Mouse (Mus musculus) embryonic fibroblast, embryonic 13.5 days (primary cell): ENCODE data around the gene Taf12. TPM values are rescaled to one million over a fixed set of nuclear protein-coding genes. Genes with fewer than 3 reads are reported as not detected.
A peak's percentile ranks its signal among the peaks of the same experiment; 100 is the strongest.

Experiments
- H3K27ac ChIP-seq: 2 replicates; pipeline ENCODE4 v1.5.1; 2012; ENCODE audit warnings: low read length, control low read depth, inconsistent platforms; ENCODE audit not compliant: insufficient read depth
- H3K4me1 ChIP-seq: 2 replicates; pipeline ENCODE4 v1.6.1; 2011; ENCODE audit warnings: low read length; ENCODE audit not compliant: control insufficient read depth, insufficient read depth
- H3K4me3 ChIP-seq: 2 replicates; pipeline ENCODE4 v1.5.1; 2011; ENCODE audit warnings: mild to moderate bottlenecking, control low read depth, low read length; ENCODE audit not compliant: insufficient read depth
- CTCF ChIP-seq: IDR thresholded peaks from 2 replicates; pipeline ENCODE4 v1.5.1; 2011; ENCODE audit warnings: mild to moderate bottlenecking, control low read depth, low read length, moderate library complexity, borderline replicate concordance; ENCODE audit not compliant: insufficient read depth
- POLR2A ChIP-seq: IDR thresholded peaks from 2 replicates; pipeline ENCODE4 v1.6.1; 2011; ENCODE audit warnings: low read depth, mild to moderate bottlenecking, control low read depth, low read length, moderate library complexity
- polyA plus RNA-seq: library from polyadenylated mRNA; stranded (reverse); fragments of >200 nt; gene quantifications from 2 replicates; pipeline ENCODE4 v1.2.4, GENCODE M21; 2011; ENCODE audit warnings: low read depth; ENCODE audit not compliant: missing spikeins, insufficient read length

Taf12 gene
- 36.5 and 38.3 TPM in 2 replicates for polyA plus RNA-seq

- no peak for TF ChIP-seq CTCF
- TF ChIP-seq POLR2A, result peak; percentile 100
- Histone ChIP-seq H3K4me1 (no peaks in the 10 kb centered on the region), H3K4me3 (peak within 1 kb of the TSS; percentile 86), H3K27ac (peak within 1 kb of the TSS; percentile 85)
Measured at GRCm38 (mm10) chr4:132274156-132274862, at the start of gene Taf12. Gene Taf12, plus strand, starts transcription at chr4:132274375.

DNA sequence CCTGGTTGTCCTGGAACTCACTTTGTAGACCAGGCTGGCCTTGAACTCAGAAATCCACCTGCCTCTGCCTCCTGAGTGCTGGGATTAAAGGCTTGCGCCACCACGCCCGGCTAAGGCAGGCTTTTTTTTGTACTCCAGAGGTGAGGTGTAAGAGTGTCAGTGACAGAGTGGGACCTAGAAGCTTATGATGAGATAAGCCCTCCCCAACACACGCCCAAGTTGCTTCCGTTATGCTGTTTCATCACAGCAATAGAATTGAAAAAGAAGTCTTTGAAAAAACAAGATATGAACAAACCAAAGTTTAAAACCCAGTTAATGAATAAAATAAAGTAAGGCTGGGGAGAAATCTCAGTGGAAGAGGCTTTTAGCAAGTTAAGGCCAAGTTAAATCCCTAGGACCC lies 43.8 kb upstream of the Taf12 start:
- H3K27ac ChIP-seq, result no peak overlapping the region
- TF ChIP-seq CTCF (no peak), POLR2A (no peak)
- no peak overlapping the region for H3K4me3 ChIP-seq
- no peaks in the 10 kb centered on the region for H3K4me1 ChIP-seq

DNA sequence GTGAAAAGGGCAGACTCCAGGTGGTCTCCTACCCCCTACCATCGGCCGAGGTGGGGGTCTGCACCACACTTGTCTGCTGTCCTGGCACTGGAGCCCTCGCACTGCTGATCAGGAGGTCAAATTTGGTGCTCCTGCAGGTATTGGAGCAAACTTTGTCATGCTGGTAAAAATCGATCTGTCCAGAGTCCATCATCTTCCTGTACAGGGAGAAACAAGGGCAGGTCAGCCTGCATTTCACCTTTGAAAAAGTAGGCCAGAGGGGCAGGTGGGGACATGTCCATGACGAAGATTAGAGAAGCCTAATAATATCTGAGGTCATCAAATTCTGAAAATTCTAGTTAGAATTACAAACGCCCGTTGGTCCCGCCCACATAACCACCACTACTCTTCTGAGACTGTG lies 39.5 kb upstream of the Taf12 start:
- TF ChIP-seq CTCF, result no peak
- no peak for TF ChIP-seq POLR2A
- H3K4me3 ChIP-seq, result no peak overlapping the region
- H3K4me1 ChIP-seq, result no peaks in the 10 kb centered on the region
- no peak overlapping the region for H3K27ac ChIP-seq

GRCm38 (mm10) chr4:132238356-132238755 lies 35.8 kb upstream of the Taf12 start:
- TF ChIP-seq CTCF, result no peak
- no peak for TF ChIP-seq POLR2A
- H3K4me1 ChIP-seq, result no peaks in the 10 kb centered on the region
- no peak overlapping the region for H3K4me3 ChIP-seq
- no peak overlapping the region for H3K27ac ChIP-seq

DNA sequence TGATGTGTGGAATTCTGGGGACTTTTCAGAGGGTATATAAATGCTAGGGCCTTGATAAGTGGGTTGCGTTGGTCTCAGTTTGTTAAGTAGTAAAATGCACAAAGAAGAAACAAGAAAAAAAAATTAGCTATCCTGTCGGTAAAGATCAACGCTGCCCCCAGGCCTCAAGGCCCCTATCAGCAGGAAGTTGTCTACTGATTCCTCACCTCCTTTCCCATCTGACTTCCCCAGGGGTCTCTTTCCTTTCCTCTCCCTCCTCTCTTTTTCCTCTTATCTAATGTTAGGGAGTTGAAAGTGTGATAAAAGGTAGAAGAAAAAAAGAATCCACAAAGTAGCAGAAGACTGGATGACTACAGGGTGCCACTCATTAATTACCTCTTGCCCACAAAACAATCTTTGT lies 33.8 kb upstream of the Taf12 start:
- TF ChIP-seq CTCF, result no peak
- no peak for TF ChIP-seq POLR2A
- Histone ChIP-seq H3K4me1 (no peaks in the 10 kb centered on the region), H3K4me3 (no peak overlapping the region), H3K27ac (no peak overlapping the region)

DNA sequence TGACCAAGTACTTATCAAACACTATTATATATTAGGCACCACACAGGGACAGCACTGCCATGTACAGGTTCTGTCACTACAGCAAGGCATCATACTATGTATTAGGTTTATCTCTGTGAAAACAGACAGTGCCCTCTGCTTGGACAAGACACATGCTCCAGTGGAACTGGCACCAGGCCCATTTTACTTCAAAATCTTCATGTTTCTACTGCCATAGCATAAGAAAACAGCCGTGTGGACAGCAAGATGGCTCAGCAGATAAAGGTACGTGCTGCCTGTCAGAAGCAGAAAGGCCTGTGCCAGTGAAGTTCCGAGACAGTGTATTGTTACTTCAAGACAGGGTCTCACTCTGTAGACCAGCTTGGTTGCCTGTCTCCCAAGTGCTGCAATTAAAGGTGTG lies 33.0 kb upstream of the Taf12 start:
- H3K4me3 ChIP-seq, result no peak overlapping the region
- TF ChIP-seq POLR2A (no peak), CTCF (no peak)
- H3K27ac ChIP-seq, result no peak overlapping the region
- H3K4me1 ChIP-seq, result no peaks in the 10 kb centered on the region

- TF ChIP-seq CTCF (no peak), POLR2A (no peak)
- Histone ChIP-seq H3K27ac (no peak overlapping the region), H3K4me1 (no peaks in the 10 kb centered on the region), H3K4me3 (no peak overlapping the region)
Measured at GRCm38 (mm10) chr4:132245643-132246042, 28.5 kb upstream of the Taf12 start.

GRCm38 (mm10) chr4:132247451-132247997 lies 26.7 kb upstream of the Taf12 start:
- TF ChIP-seq POLR2A (no peak), CTCF (no peak)
- no peaks in the 10 kb centered on the region for H3K4me1 ChIP-seq
- H3K27ac ChIP-seq, result no peak overlapping the region
- H3K4me3 ChIP-seq, result no peak overlapping the region

DNA sequence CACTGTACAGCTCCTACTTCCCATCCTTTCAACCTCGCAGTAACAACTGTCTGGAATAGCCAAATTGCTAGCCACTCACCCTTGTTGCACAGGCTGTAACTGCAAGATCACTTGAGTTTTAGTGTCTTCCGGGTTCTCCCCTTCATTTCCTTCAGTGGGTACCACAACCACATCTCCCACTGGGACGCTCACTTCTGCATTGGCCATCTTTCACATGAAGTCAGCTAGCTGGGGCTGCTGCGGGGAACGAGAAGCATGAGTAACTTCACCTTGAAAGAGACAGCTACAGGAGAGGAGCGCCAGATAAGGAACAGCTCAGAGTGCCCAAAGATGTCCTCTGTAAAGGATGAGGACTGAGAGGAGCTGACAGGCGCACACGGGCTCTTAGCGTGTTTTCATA lies 22.6 kb upstream of the Taf12 start:
- Histone ChIP-seq H3K4me1 (no peaks in the 10 kb centered on the region), H3K4me3 (no peak overlapping the region), H3K27ac (no peak overlapping the region)
- no peak for TF ChIP-seq CTCF
- TF ChIP-seq POLR2A, result no peak

GRCm38 (mm10) chr4:132253128-132253527 lies 21.0 kb upstream of the Taf12 start:
- Histone ChIP-seq H3K27ac (no peak overlapping the region), H3K4me3 (no peak overlapping the region), H3K4me1 (no peaks in the 10 kb centered on the region)
- TF ChIP-seq POLR2A (no peak), CTCF (no peak)

DNA sequence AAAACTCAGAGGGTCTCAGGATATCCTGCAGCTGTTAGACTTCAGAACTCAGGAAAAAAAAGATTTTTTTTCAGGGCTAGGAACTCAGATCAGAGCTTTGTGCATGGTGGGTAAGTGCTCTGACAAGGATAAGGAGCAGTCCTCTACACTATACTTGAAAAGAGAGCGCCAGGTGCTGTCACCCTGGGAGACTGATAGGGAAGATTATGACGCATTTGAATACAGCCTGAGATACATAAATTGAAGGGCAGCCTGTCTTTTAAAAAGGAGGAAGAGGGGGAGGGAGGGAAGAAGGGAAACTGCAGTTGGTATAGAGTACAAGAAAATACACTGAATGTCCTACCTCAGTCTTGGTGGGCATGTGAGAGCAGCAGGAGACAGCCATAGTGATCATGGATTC lies 20.6 kb upstream of the Taf12 start:
- H3K4me1 ChIP-seq, result no peaks in the 10 kb centered on the region
- H3K4me3 ChIP-seq, result no peak overlapping the region
- H3K27ac ChIP-seq, result no peak overlapping the region
- TF ChIP-seq POLR2A (no peak), CTCF (no peak)
